ENCODE assay signal across 16 mouse cellular contexts in the genomic region with DNA sequence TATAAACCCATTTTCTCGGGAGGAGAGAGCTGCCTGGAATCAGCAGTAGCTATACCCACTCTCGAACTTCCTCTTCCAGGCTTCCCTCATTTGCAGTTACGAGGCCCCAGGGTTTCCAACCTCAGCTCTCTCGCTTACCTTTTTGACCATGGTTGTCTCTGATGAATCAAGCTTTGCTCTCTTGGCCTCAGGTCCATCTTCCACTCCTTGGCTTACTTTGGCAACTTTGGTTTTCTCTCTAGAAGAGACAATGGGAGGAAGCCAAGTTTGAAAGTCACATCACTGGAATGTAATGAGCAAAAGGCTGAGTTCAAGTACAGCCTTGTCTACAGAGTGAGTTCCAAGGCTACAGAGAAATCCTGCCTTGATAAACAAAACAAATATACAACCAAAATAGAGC. TPM values are rescaled to one million over a fixed set of nuclear protein-coding genes. Genes with fewer than 3 reads are reported as not detected.
DNase-seq lines count a peak whose midpoint lies in the region; ATAC-seq and TF ChIP-seq lines count a peak whose summit lies in the region.
"Had no signal": no experiment of that assay in that cellular context is flagged by ENCODE, and none has a peak within 500 bp of the region (broad histone marks: within the 10 kb centered on the region; RNA-seq: fewer than 3 reads in every experiment).

No protein-coding gene starts in this region.

- TF ChIP-seq EP300 in heart, adult 2 months (IDR thresholded peaks at IDR 0.05; ENCODE audit: insufficient read depth, low read depth, low read length) = no peak

- TF ChIP-seq POLR2A in heart, adult 2 months (IDR thresholded peaks at IDR 0.05; ENCODE audit: insufficient read depth, low read depth, low read length) = no peak

- no peak for TF ChIP-seq CTCF in heart, adult 2 months (IDR thresholded peaks at IDR 0.05)

- 73% methylated on average over 4 of the region's 4 CpGs for WGBS in heart, adult 2 months
- WGBS in heart, embryonic 12.5 days = 83% methylated on average over 4 of the region's 4 CpGs
- WGBS in lung, embryonic 16.5 days = 70% methylated on average over 4 of the region's 4 CpGs
- 75% methylated on average over 4 of the region's 4 CpGs for WGBS in stomach, embryonic 16.5 days

- ATAC-seq in heart, embryonic 12.5 days (ENCODE audit: insufficient number of reproducible peaks, low FRiP score) = no peak
- ATAC-seq in lung, embryonic 16.5 days (ENCODE audit: low read depth) = no peak
- no peak for ATAC-seq in stomach, embryonic 16.5 days (ENCODE audit: insufficient read depth, low FRiP score)
- ATAC-seq: midbrain, embryonic 13.5 days had no signal

- no peaks in the 10 kb centered on the region for H3K79me2 ChIP-seq in heart, adult 2 months (replicated peaks; ENCODE audit: control insufficient read depth, insufficient read depth, low read length)

- no peaks in the 10 kb centered on the region for H3K27me3 ChIP-seq in heart, adult 2 months (ENCODE audit: control insufficient read depth, insufficient read depth, low read length)
- H3K27me3 ChIP-seq in heart, embryonic 12.5 days (replicated peaks) = no peaks in the 10 kb centered on the region
- H3K27me3 ChIP-seq in lung, embryonic 16.5 days (ENCODE audit: control insufficient read depth, insufficient read depth, low read depth, low read length) = no peaks in the 10 kb centered on the region
- no peaks in the 10 kb centered on the region for H3K27me3 ChIP-seq in stomach, embryonic 16.5 days (ENCODE audit: control insufficient read depth, insufficient read depth, low read length)
- H3K27me3 ChIP-seq: embryonic facial prominence, embryonic 13.5 days; heart, embryonic 13.5 days; limb, embryonic 13.5 days; neural tube, embryonic 15.5 days had no signal

- intact Hi-C loops in heart, adult 2 months (cut with DNase I) = no loop called here

- H3K9me3 ChIP-seq in heart, embryonic 12.5 days (replicated peaks) = no peaks in the 10 kb centered on the region
- H3K9me3 ChIP-seq in lung, embryonic 16.5 days (ENCODE audit: control insufficient read depth, low read length) = no peaks in the 10 kb centered on the region
- H3K9me3 ChIP-seq in stomach, embryonic 16.5 days (replicated peaks; ENCODE audit: control insufficient read depth, low read length) = no peaks in the 10 kb centered on the region
- H3K9me3 ChIP-seq: embryonic facial prominence, embryonic 13.5 days; heart, embryonic 13.5 days; limb, embryonic 13.5 days; midbrain, embryonic 13.5 days; neural tube, embryonic 15.5 days had no signal

- H3K4me2 ChIP-seq in heart, embryonic 12.5 days = no peak overlapping the region
- H3K4me2 ChIP-seq in lung, embryonic 16.5 days (ENCODE audit: low read depth, low read length) = no peak overlapping the region
- H3K4me2 ChIP-seq in stomach, embryonic 16.5 days (ENCODE audit: low read depth, low read length) = no peak overlapping the region
- H3K4me2 ChIP-seq: embryonic facial prominence, embryonic 13.5 days; heart, embryonic 13.5 days; limb, embryonic 13.5 days; midbrain, embryonic 13.5 days; neural tube, embryonic 15.5 days had no signal

- no peak overlapping the region for H3K4me3 ChIP-seq in heart, adult 2 months
- no peak overlapping the region for H3K4me3 ChIP-seq in heart, embryonic 12.5 days
- no peak overlapping the region for H3K4me3 ChIP-seq in lung, embryonic 16.5 days (ENCODE audit: low read length)
- H3K4me3 ChIP-seq in stomach, embryonic 16.5 days (replicated peaks; ENCODE audit: low read length) = no peak overlapping the region
- H3K4me3 ChIP-seq: embryonic facial prominence, embryonic 13.5 days; heart, embryonic 13.5 days; limb, embryonic 13.5 days; midbrain, embryonic 13.5 days; neural tube, embryonic 15.5 days had no signal

- H3K4me1 ChIP-seq in heart, adult 2 months (ENCODE audit: control insufficient read depth, insufficient read depth, low read length) = peaks cover 8% of the 10 kb centered on the region
- H3K4me1 ChIP-seq in heart, embryonic 12.5 days (replicated peaks) = peaks cover 18% of the 10 kb centered on the region
- H3K4me1 ChIP-seq in lung, embryonic 16.5 days (replicated peaks; ENCODE audit: control insufficient read depth, insufficient read depth, low read length) = peaks cover 22% of the 10 kb centered on the region
- peaks cover 16% of the 10 kb centered on the region; the same call in 1 of the 2 replicates for H3K4me1 ChIP-seq in stomach, embryonic 16.5 days (ENCODE audit: control insufficient read depth, insufficient read depth, low read length)
- H3K4me1 ChIP-seq: embryonic facial prominence, embryonic 13.5 days; limb, embryonic 13.5 days had no signal

- peak overlapping the region; percentile 31; the same call in 1 of the 2 replicates for H3K27ac ChIP-seq in heart, adult 2 months
- no peak overlapping the region for H3K27ac ChIP-seq in heart, embryonic 12.5 days (ENCODE audit: poor library complexity, severe bottlenecking)
- H3K27ac ChIP-seq in lung, embryonic 16.5 days (ENCODE audit: low read length) = peak overlapping the region; percentile 21; the same call in 1 of the 2 replicates
- peak overlapping the region; percentile 84 for H3K27ac ChIP-seq in stomach, embryonic 16.5 days (ENCODE audit: low read length)
- H3K27ac ChIP-seq: embryonic facial prominence, embryonic 13.5 days; midbrain, embryonic 13.5 days had no signal

- no peak for DNase-seq in heart, adult 2 months
- no peak for DNase-seq in lung, postnatal 10 days
- DNase-seq in NIH3T3 (ENCODE audit: low read depth) = peak; percentile 26
- DNase-seq in layer of hippocampus, adult 9-11 months = no peak
- DNase-seq in right cerebral cortex, postnatal 36 days (ENCODE audit: low spot score in 2 of 2) = no peak
- DNase-seq: cerebellum, adult 18-20 months; retina, postnatal 1 day; thymus, postnatal 14 days had no signal

- H3K36me3 ChIP-seq in heart, adult 2 months (ENCODE audit: control insufficient read depth, insufficient read depth, low read length) = peaks cover 32% of the 10 kb centered on the region
- peaks cover 90% of the 10 kb centered on the region for H3K36me3 ChIP-seq in heart, embryonic 12.5 days
- H3K36me3 ChIP-seq in lung, embryonic 16.5 days (ENCODE audit: control insufficient read depth, insufficient read depth, low read length) = peaks cover 36% of the 10 kb centered on the region
- peaks cover 5% of the 10 kb centered on the region for H3K36me3 ChIP-seq in stomach, embryonic 16.5 days (ENCODE audit: control insufficient read depth, insufficient read depth, low read length)

- no peak overlapping the region for H3K9ac ChIP-seq in heart, adult 2 months (ENCODE audit: low read depth, low read length)
- no peak overlapping the region for H3K9ac ChIP-seq in heart, embryonic 12.5 days
- H3K9ac ChIP-seq in lung, embryonic 16.5 days (ENCODE audit: low read length) = no peak overlapping the region
- H3K9ac ChIP-seq in stomach, embryonic 16.5 days (ENCODE audit: low read length) = no peak overlapping the region
- H3K9ac ChIP-seq: embryonic facial prominence, embryonic 13.5 days; limb, embryonic 13.5 days; midbrain, embryonic 13.5 days; neural tube, embryonic 15.5 days had no signal

RNA-seq across cellular contexts. Expression of a gene that starts 20.9 kb away (rescaled TPM):
- 10 to 100 TPM; 33.0 to 36.1 TPM for total RNA-seq in heart, adult 2 months (2021)
- 23.4 and 45.3 TPM in 2 replicates for polyA plus RNA-seq in heart, adult 2 months (2012; rRNA removed)
- 232 and 254 TPM in 2 replicates for polyA plus RNA-seq in heart, embryonic 12.5 days (2016; fragmentation: Nextera tagmentation; extraction: Ambion mirVana)
- 281 and 310 TPM in 2 replicates for polyA plus RNA-seq in lung, embryonic 16.5 days (2015; fragmentation: Nextera tagmentation; extraction: Ambion mirVana)
- 256 and 262 TPM in 2 replicates for polyA plus RNA-seq in stomach, embryonic 16.5 days (2015; fragmentation: Nextera tagmentation; extraction: Ambion mirVana)

RNA-seq across cellular contexts. Expression of a gene that starts 34.0 kb away (rescaled TPM):
- total RNA-seq in heart, adult 2 months (2021) = 10 to 100 TPM; 27.7 to 32.4 TPM
- polyA plus RNA-seq in heart, adult 2 months (2012; rRNA removed) = 17.7 and 17.8 TPM in 2 replicates
- polyA plus RNA-seq in heart, embryonic 12.5 days (2016; fragmentation: Nextera tagmentation; extraction: Ambion mirVana) = 14.3 and 14.9 TPM in 2 replicates
- 13.1 and 13.2 TPM in 2 replicates for polyA plus RNA-seq in lung, embryonic 16.5 days (2015; fragmentation: Nextera tagmentation; extraction: Ambion mirVana)
- polyA plus RNA-seq in stomach, embryonic 16.5 days (2015; fragmentation: Nextera tagmentation; extraction: Ambion mirVana) = 9.7 and 10.4 TPM in 2 replicates

RNA-seq across cellular contexts. Expression of a gene that starts 58.5 kb away (rescaled TPM):
- 1 to 10 TPM; 2.1 to 3.2 TPM for total RNA-seq in heart, adult 2 months (2021)
- 2.4 and 3.3 TPM in 2 replicates for polyA plus RNA-seq in heart, adult 2 months (2012; rRNA removed)
- polyA plus RNA-seq in heart, embryonic 12.5 days (2016; fragmentation: Nextera tagmentation; extraction: Ambion mirVana) = 9.8 and 10.4 TPM in 2 replicates
- 12.4 and 14.3 TPM in 2 replicates for polyA plus RNA-seq in lung, embryonic 16.5 days (2015; fragmentation: Nextera tagmentation; extraction: Ambion mirVana)
- polyA plus RNA-seq in stomach, embryonic 16.5 days (2015; fragmentation: Nextera tagmentation; extraction: Ambion mirVana) = 3.7 and 4.1 TPM in 2 replicates
